ENCODE assay signal across 10 mouse cellular contexts in genomic region chr3:53655343-53655742, GRCm38 (mm10). TPM values are rescaled to one million over a fixed set of nuclear protein-coding genes. Genes with fewer than 3 reads are reported as not detected.
A peak's percentile ranks its signal among the peaks of the same experiment; 100 is the strongest.
DNase-seq lines count a peak whose midpoint lies in the region; ATAC-seq and TF ChIP-seq lines count a peak whose summit lies in the region.
"Had no signal": no experiment of that assay in that cellular context is flagged by ENCODE, and none has a peak within 500 bp of the region (broad histone marks: within the 10 kb centered on the region; RNA-seq: fewer than 3 reads in every experiment).

No protein-coding gene starts in this region.

- peak; percentile 24 to 35 for DNase-seq in adrenal gland, adult 18-20 months (ENCODE audit: low spot score in 2 of 2)
- no peak for DNase-seq in adrenal gland, adult 8-10 months
- peak; percentile 74 for DNase-seq in adrenal gland, postnatal 10 days
- no peak for DNase-seq in layer of hippocampus, postnatal 25 days (ENCODE audit: extremely low spot score in 1 of 2, low spot score in 1 of 2)
- no peak for DNase-seq in thymus, postnatal 10 days (ENCODE audit: low spot score in 2 of 2)

- H3K4me3 ChIP-seq in intestine, embryonic 15.5 days (replicated peaks): no peak overlapping the region
- no peak overlapping the region for H3K4me3 ChIP-seq in intestine, postnatal 0 days (ENCODE audit: low read depth, low read length)
- 0 out of 2 replicates have a peak overlapping the region, but pooled peaks have one; percentile 53 for H3K4me3 ChIP-seq in limb, embryonic 15.5 days
- H3K4me3 ChIP-seq: erythroblast, embryonic 14.5 days had no signal

- ATAC-seq in intestine, embryonic 15.5 days: no peak
- ATAC-seq in intestine, postnatal 0 days: no peak
- ATAC-seq in limb, embryonic 15.5 days (ENCODE audit: insufficient number of reproducible peaks, low FRiP score, low TSS enrichment, low read depth): no peak

- 89% methylated on average over 13 of the region's 13 CpGs for WGBS in intestine, embryonic 15.5 days
- WGBS in intestine, postnatal 0 days: 88% methylated on average over 13 of the region's 13 CpGs
- WGBS in limb, embryonic 15.5 days: 87% methylated on average over 13 of the region's 13 CpGs

- H3K27ac ChIP-seq in intestine, embryonic 15.5 days: no peak overlapping the region
- H3K27ac ChIP-seq in intestine, postnatal 0 days (ENCODE audit: low read depth, low read length): no peak overlapping the region
- H3K27ac ChIP-seq in limb, embryonic 15.5 days: no peak overlapping the region

- H3K4me2 ChIP-seq in intestine, embryonic 15.5 days (replicated peaks): peak overlapping the region; percentile 97; the same call in 1 of the 2 replicates
- no peak overlapping the region for H3K4me2 ChIP-seq in intestine, postnatal 0 days (replicated peaks; ENCODE audit: low read depth)
- no peak overlapping the region for H3K4me2 ChIP-seq in limb, embryonic 15.5 days

- peaks cover 21% of the 10 kb centered on the region for H3K36me3 ChIP-seq in intestine, embryonic 15.5 days
- peaks cover 11% of the 10 kb centered on the region; the same call in 1 of the 2 replicates for H3K36me3 ChIP-seq in intestine, postnatal 0 days (ENCODE audit: control insufficient read depth, insufficient read depth)
- peaks cover 13% of the 10 kb centered on the region for H3K36me3 ChIP-seq in limb, embryonic 15.5 days

- H3K27me3 ChIP-seq in intestine, embryonic 15.5 days (replicated peaks): peaks cover 3% of the 10 kb centered on the region; the same call in 1 of the 2 replicates
- no peaks in the 10 kb centered on the region for H3K27me3 ChIP-seq in intestine, postnatal 0 days (replicated peaks; ENCODE audit: control insufficient read depth, insufficient read depth, low read length)
- H3K27me3 ChIP-seq in limb, embryonic 15.5 days: peaks cover 22% of the 10 kb centered on the region

- peaks cover 8% of the 10 kb centered on the region; the same call in 1 of the 2 replicates for H3K9me3 ChIP-seq in intestine, embryonic 15.5 days
- peaks cover 10% of the 10 kb centered on the region; the same call in 1 of the 2 replicates for H3K9me3 ChIP-seq in intestine, postnatal 0 days (ENCODE audit: control insufficient read depth)
- peaks cover 8% of the 10 kb centered on the region; the same call in 1 of the 2 replicates for H3K9me3 ChIP-seq in limb, embryonic 15.5 days

- TF ChIP-seq CTCF in intestine, postnatal 0 days (IDR thresholded peaks at IDR 0.05; ENCODE audit: low read depth): no peak

- no peak overlapping the region for H3K9ac ChIP-seq in intestine, embryonic 15.5 days
- H3K9ac ChIP-seq in intestine, postnatal 0 days (ENCODE audit: low read depth, low read length): no peak overlapping the region
- H3K9ac ChIP-seq in limb, embryonic 15.5 days: no peak overlapping the region

- H3K4me1 ChIP-seq in intestine, embryonic 15.5 days (replicated peaks): peaks cover 7% of the 10 kb centered on the region; the same call in 1 of the 2 replicates
- 0 out of 2 replicates have a peak, but pooled peaks cover 4% of the 10 kb centered on the region for H3K4me1 ChIP-seq in intestine, postnatal 0 days (replicated peaks; ENCODE audit: control insufficient read depth, insufficient read depth, low read length)
- H3K4me1 ChIP-seq in limb, embryonic 15.5 days: peaks cover 23% of the 10 kb centered on the region

RNA-seq across cellular contexts. Expression of gene Frem2, which starts 1.8 kb away (rescaled TPM):
- under 1 TPM; 0.13 TPM for total RNA-seq in adrenal gland, adult 18-20 months (2021)
- total RNA-seq in adrenal gland, adult 8-10 months (2022): under 1 TPM; 0.06 to 0.38 (median 0.18) TPM
- 7.1 and 8.0 TPM in 2 replicates for polyA plus RNA-seq in intestine, embryonic 15.5 days (2015; fragmentation: Nextera tagmentation; extraction: Ambion mirVana)
- polyA plus RNA-seq in intestine, postnatal 0 days (2015; fragmentation: Nextera tagmentation; extraction: Ambion mirVana): 2.8 and 3.1 TPM in 2 replicates
- 1 to 10 TPM; 1.4 to 2.3 TPM for total RNA-seq in adrenal gland, postnatal 10 days (2021)
- 5.2 and 5.9 TPM in 2 replicates for polyA plus RNA-seq in limb, embryonic 15.5 days (2015; fragmentation: Nextera tagmentation; extraction: Ambion mirVana)
- total RNA-seq in layer of hippocampus, postnatal 25 days (2021): 1 to 10 TPM; 1.7 to 2.3 TPM
- total RNA-seq: monocyte, adult 5-6 weeks had no signal

Comparison
In these comparisons a context has a peak if more than half of its experiments do, and no peak if none do; other contexts are left out.
1. DNase-seq: peak in adrenal gland, adult 18-20 months (2 of 2) and adrenal gland, postnatal 10 days (single experiment); none in adrenal gland, adult 8-10 months (single experiment), layer of hippocampus, postnatal 25 days (0 of 2) and thymus, postnatal 10 days (0 of 2).